Mouse (Mus musculus) hindbrain, embryonic 14.5 days (tissue): ENCODE measurements around the gene Tyw1. TPM values are rescaled to one million over a fixed set of nuclear protein-coding genes. Genes with fewer than 3 reads are reported as not detected.

Experiments used
- ATAC-seq: fragments of 200-750 bp; cut with Nextera tagmentation; 2 replicates; pipeline ENCODE4 v1.8.0; 2017; ENCODE audit warnings: moderate number of reproducible peaks, mild to moderate bottlenecking, moderate TSS enrichment, moderate library complexity; ENCODE audit not compliant: low FRiP score
- DNase-seq: peaks from one replicate; pipeline ENCODE4 v3.0.0-alpha.2; 2015; ENCODE audit warnings: low spot score
- H3K27ac ChIP-seq: fragments of 300-500 bp; sonication (generic); 2 replicates; pipeline ENCODE4 v1.5.1; 2014; ENCODE audit warnings: mild to moderate bottlenecking, moderate library complexity
- H3K27me3 ChIP-seq: fragments of 300-500 bp; sonication (generic); 2 replicates; pipeline ENCODE4 v1.6.1; 2014; ENCODE audit warnings: mild to moderate bottlenecking, low read length, mixed read lengths; ENCODE audit not compliant: control insufficient read depth, insufficient read depth
- H3K36me3 ChIP-seq: fragments of 300-500 bp; sonication (generic); replicated peaks from 2 replicates; pipeline ENCODE4 v1.6.1; 2014; ENCODE audit not compliant: control insufficient read depth, insufficient read depth
- H3K4me1 ChIP-seq: fragments of 300-500 bp; sonication (generic); replicated peaks from 2 replicates; pipeline ENCODE4 v1.6.1; 2014; ENCODE audit warnings: antibody characterized with exemption, low read length, mixed read lengths; ENCODE audit not compliant: control insufficient read depth, insufficient read depth
- H3K4me2 ChIP-seq: fragments of 300-500 bp; sonication (generic); replicated peaks from 2 replicates; pipeline ENCODE4 v1.6.1; 2014; ENCODE audit warnings: mild to moderate bottlenecking, moderate library complexity
- H3K4me3 ChIP-seq: fragments of 300-500 bp; sonication (generic); replicated peaks from 2 replicates; pipeline ENCODE4 v1.5.1; 2014; ENCODE audit warnings: mild to moderate bottlenecking, low read length
- H3K9ac ChIP-seq: fragments of 300-500 bp; sonication (generic); 2 replicates; pipeline ENCODE4 v1.6.1; 2014
- H3K9me3 ChIP-seq: fragments of 300-500 bp; sonication (generic); 2 replicates; pipeline ENCODE4 v1.6.1; 2016; ENCODE audit warnings: low read length; ENCODE audit not compliant: control insufficient read depth
- WGBS: fragments of 180-500 bp; shearing (Covaris S2); extraction: QIAGEN DNeasy Blood & Tissue Kit; methylation state at CpG from one replicate; pipeline ENCODE4 v1.1.7; 2014; 5-methylcytosine and 5-hydroxymethylcytosine counted together
- polyA plus RNA-seq: library from polyadenylated mRNA; unstranded; fragments of >200 nt; fragmentation: Nextera tagmentation; extraction: Ambion mirVana; gene quantifications from 2 replicates; pipeline ENCODE4 v1.2.1, GENCODE M21; 2014

Tyw1 gene
- polyA plus RNA-seq, 1 experiment from 2014 or later, result 20.8 TPM

DNA sequence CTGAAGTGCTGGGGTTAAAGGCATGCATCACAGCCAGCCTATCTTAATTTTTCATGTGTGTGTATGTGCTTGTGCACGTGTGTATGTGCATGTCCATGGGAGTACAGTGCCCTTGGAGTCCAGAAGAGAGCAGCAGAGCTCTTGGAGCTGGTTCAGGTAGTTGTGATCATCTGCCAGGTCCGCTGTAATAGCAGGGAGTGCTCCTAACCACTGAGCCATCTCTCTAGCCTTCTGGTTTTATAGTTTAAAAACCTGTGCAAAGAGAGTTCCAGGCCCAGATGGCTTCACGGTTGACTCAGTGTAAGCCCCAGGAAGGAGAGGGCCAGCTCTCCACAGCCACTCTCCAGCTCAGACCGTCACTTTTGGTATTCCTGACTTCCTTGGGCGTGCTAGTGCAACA is 64.4 kb downstream of the Tyw1 start:
- no peaks in the 10 kb centered on the region for H3K27me3 ChIP-seq
- no peak overlapping the region for H3K9ac ChIP-seq
- 97% methylated on average over 5 of the region's 5 CpGs for WGBS
- no peak overlapping the region for H3K4me2 ChIP-seq
- DNase-seq (no peak), ATAC-seq (no peak)
- peaks cover 6% of the 10 kb centered on the region; the same call in 1 of the 2 replicates for H3K36me3 ChIP-seq
- no peaks in the 10 kb centered on the region for H3K4me1 ChIP-seq
- no peak overlapping the region for H3K27ac ChIP-seq
- peaks cover 6% of the 10 kb centered on the region; the same call in 1 of the 2 replicates for H3K9me3 ChIP-seq
- no peak overlapping the region for H3K4me3 ChIP-seq

DNA sequence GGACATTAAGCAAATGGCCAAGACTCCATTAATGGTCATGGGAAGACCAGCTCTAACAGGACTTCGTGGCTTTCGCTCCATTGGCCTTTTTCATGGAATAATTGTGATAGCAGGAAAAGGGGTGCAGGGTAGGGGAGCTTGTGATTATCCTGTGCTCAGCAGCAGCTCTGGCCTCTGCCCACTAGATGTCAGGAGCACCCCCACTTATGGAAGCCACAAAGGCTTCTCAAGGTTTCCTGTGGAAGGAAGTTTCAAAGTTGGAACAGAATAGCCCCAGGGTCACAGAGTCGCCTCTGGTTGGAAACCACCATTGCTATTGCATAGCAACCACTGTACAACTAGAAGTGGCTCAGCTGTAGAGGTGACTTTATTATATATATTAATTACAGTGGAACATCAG is 65.1 kb downstream of the Tyw1 start:
- Histone ChIP-seq H3K27ac (no peak overlapping the region), H3K9ac (no peak overlapping the region), H3K9me3 (peaks cover 6% of the 10 kb centered on the region; the same call in 1 of the 2 replicates), H3K4me3 (no peak overlapping the region), H3K4me1 (no peaks in the 10 kb centered on the region), H3K4me2 (no peak overlapping the region), H3K36me3 (peaks cover 7% of the 10 kb centered on the region; the same call in 1 of the 2 replicates), H3K27me3 (no peaks in the 10 kb centered on the region)
- 84% methylated on average over 3 of the region's 3 CpGs for WGBS
- ATAC-seq (no peak), DNase-seq (peak; percentile 37)

DNA sequence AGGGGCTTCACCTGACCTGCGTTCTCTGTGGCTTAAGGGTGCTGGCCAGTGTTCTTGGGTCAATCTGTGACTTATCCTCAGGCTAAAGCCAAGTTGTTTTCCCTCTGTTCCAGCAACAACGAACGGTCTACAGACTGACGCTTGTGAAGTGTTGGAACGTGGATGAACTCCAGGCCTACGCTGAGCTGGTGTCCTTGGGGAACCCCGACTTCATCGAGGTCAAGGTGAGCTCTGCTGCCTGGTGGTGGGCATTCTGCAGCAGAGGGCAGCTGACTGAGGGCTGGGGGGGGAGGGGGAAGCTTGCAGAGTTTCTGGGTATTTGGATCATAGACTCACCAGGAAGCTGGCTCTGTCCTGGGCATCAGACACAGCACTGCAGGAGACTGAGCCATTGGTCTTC is 70.1 kb downstream of the Tyw1 start:
- H3K27ac ChIP-seq, result no peak overlapping the region
- H3K4me1 ChIP-seq, result no peaks in the 10 kb centered on the region
- no peak overlapping the region for H3K4me2 ChIP-seq
- no peak overlapping the region for H3K4me3 ChIP-seq
- WGBS, result 97% methylated on average over 8 of the region's 8 CpGs
- peaks cover 6% of the 10 kb centered on the region; the same call in 1 of the 2 replicates for H3K9me3 ChIP-seq
- H3K9ac ChIP-seq, result no peak overlapping the region
- no peaks in the 10 kb centered on the region for H3K27me3 ChIP-seq
- DNase-seq (no peak), ATAC-seq (no peak)
- H3K36me3 ChIP-seq, result peaks cover 13% of the 10 kb centered on the region; the same call in 1 of the 2 replicates

DNA sequence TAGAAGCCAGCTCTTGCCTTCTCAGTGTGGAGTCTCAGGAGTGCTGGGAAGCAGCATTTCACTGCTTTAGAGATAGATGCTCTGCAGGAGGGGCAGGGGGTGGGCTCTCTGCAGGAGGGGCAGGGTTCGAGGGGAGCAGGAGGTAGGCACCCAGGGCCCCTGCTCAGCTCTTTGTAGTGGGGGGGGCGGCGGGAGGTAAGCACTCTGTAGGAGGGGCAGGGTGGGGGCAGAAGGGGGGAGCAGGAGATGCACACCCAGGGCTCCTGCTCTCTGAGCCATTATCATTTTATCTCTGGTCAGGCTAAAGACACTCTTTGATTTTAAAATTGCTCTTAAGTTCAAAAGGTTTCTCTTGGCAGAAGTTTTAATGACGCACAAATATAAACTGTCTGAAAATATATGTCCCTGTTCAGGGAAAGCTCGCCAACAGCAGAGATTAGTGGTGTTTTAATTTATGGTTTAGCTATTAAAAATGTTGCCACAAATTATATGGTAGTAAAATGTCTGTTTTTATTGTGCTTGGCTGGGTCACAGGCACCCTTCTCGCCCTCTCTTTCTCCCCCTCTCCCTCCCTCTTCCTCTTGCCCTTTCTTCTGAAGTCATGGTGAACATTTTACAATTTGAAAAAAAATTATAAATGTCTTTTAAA is 72.3 kb downstream of the Tyw1 start:
- Histone ChIP-seq H3K27ac (no peak overlapping the region), H3K9ac (no peak overlapping the region), H3K9me3 (peaks cover 6% of the 10 kb centered on the region; the same call in 1 of the 2 replicates), H3K4me2 (no peak overlapping the region), H3K27me3 (no peaks in the 10 kb centered on the region), H3K4me3 (no peak overlapping the region), H3K4me1 (no peaks in the 10 kb centered on the region), H3K36me3 (peaks cover 13% of the 10 kb centered on the region; the same call in 1 of the 2 replicates)
- DNase-seq (no peak), ATAC-seq (no peak)
- 83% methylated on average over 6 of the region's 6 CpGs for WGBS

DNA sequence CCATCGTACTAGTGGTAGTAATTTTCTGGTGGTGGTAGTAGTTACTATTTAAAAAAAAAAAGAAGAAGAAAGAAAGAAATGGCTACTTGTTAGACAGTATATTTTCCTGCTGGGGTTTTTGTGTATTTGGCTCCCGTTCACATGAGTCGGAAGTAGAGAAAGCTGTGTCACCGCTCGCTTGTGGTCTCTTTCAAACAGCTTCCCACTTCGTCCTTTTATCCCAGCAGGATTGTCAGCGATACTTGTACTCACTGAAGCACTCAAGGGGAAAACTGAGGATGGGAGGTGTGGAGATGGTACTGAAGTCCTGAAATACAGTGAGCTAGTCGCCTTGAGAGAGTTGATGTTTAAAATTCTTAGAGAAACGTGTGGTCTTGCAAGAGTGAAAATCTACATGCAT is 72.9 kb downstream of the Tyw1 start:
- DNase-seq (no peak), ATAC-seq (no peak)
- H3K27ac ChIP-seq, result no peak overlapping the region
- H3K36me3 ChIP-seq, result peaks cover 13% of the 10 kb centered on the region; the same call in 1 of the 2 replicates
- no peaks in the 10 kb centered on the region for H3K27me3 ChIP-seq
- 87% methylated on average over 9 of the region's 9 CpGs for WGBS
- H3K4me1 ChIP-seq, result no peaks in the 10 kb centered on the region
- H3K9ac ChIP-seq, result no peak overlapping the region
- peaks cover 6% of the 10 kb centered on the region; the same call in 1 of the 2 replicates for H3K9me3 ChIP-seq
- H3K4me2 ChIP-seq, result no peak overlapping the region
- no peak overlapping the region for H3K4me3 ChIP-seq

DNA sequence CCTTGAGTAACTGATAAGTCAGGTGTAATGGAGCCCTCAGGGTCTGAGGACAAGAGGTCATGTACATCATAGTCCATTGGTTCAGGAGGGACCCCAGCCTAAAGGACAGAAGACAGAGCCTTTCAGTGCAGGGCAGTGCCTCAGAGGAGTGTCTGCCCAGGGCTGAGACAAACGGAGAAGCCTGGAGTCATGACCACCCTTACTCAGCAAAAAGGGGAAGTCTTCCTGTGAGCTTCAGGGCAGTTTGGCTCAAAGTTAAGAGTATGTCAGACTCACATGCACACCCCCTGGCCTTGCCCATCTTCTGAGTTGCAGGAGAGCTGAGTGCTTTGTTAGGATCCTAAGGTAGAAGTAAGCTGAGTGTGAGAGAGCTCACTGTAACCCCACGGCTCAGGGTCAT is 74.5 kb downstream of the Tyw1 start:
- H3K9me3 ChIP-seq, result no peaks in the 10 kb centered on the region
- H3K36me3 ChIP-seq, result peaks cover 17% of the 10 kb centered on the region; the same call in 1 of the 2 replicates
- H3K27ac ChIP-seq, result no peak overlapping the region
- ATAC-seq, result no peak
- 96% methylated on average over 2 of the region's 2 CpGs for WGBS
- no peak for DNase-seq
- no peak overlapping the region for H3K4me3 ChIP-seq
- H3K4me1 ChIP-seq, result no peaks in the 10 kb centered on the region
- no peaks in the 10 kb centered on the region for H3K27me3 ChIP-seq
- no peak overlapping the region for H3K4me2 ChIP-seq
- no peak overlapping the region for H3K9ac ChIP-seq

DNA sequence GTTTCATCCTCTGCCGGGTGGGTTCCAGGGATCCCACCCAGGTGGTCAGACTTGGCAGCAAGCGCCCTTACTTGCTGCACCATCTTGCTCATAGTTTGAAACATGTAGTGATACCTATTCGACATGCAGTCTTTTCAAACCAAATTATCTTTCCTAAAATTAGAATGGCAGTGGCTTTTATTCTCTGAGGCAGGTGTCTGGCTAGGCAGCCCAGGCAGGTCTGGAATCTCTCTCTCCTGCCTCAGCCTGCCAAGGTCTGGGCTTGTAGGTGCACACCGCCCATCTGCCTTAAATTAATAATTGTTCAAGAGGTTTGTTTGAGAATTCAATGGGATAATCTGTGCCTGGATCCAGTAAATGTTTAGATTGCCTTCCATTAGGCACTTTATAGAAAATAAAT is 75.4 kb downstream of the Tyw1 start:
- no peak overlapping the region; the same call in 1 of the 2 replicates for H3K27ac ChIP-seq
- ATAC-seq (no peak), DNase-seq (no peak)
- H3K27me3 ChIP-seq, result no peaks in the 10 kb centered on the region
- no peaks in the 10 kb centered on the region for H3K9me3 ChIP-seq
- 80% methylated on average over 4 of the region's 4 CpGs for WGBS
- H3K36me3 ChIP-seq, result peaks cover 22% of the 10 kb centered on the region
- no peaks in the 10 kb centered on the region for H3K4me1 ChIP-seq
- no peak overlapping the region for H3K4me2 ChIP-seq
- no peak overlapping the region for H3K4me3 ChIP-seq
- H3K9ac ChIP-seq, result no peak overlapping the region

DNA sequence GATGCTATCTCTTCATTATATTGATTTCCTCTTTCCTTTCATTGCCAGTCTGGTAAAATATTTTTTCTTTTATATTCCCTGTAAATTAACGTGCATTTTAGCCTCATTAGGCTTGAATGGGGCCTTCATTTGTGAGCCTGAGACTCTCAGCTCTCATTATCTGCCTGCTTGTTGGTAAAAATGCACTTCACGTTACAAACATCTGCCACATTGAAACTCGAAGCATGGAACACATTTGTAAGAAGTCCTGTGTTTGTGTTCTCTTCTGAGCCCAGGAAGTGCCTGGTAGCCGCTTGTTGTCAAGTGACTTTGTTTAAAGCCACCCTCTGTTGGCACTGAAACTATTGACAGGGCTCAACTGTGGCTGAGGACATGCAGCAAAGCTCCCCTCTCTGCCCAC is 75.8 kb downstream of the Tyw1 start:
- no peaks in the 10 kb centered on the region for H3K4me1 ChIP-seq
- DNase-seq (no peak), ATAC-seq (no peak)
- H3K9me3 ChIP-seq, result no peaks in the 10 kb centered on the region
- no peak overlapping the region; the same call in 1 of the 2 replicates for H3K27ac ChIP-seq
- no peak overlapping the region for H3K4me2 ChIP-seq
- no peak overlapping the region for H3K4me3 ChIP-seq
- WGBS, result 45% methylated on average over 4 of the region's 4 CpGs
- no peaks in the 10 kb centered on the region for H3K27me3 ChIP-seq
- peaks cover 24% of the 10 kb centered on the region for H3K36me3 ChIP-seq
- H3K9ac ChIP-seq, result no peak overlapping the region

DNA sequence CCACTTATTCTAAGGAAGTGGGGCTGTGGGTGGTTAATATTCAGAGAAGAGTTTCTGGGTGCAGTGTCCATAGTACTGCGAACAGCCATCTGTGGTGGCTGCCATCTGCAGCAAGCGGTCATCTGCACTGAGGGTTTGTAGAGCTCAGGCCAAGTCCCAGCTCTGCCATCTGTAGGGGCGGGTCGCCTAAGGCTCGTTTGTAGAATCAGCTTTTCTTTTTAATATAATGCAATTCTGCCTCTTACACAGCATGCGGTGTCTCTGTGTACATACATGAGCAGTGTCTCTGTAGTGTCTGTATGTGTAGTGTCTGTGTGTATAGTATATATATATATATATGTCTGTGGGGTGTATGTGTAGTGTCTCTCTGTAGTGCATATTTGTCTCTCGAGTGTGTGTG is 78.1 kb downstream of the Tyw1 start:
- ATAC-seq (no peak), DNase-seq (no peak)
- Histone ChIP-seq H3K4me2 (no peak overlapping the region), H3K36me3 (peaks cover 31% of the 10 kb centered on the region), H3K4me1 (no peaks in the 10 kb centered on the region), H3K4me3 (no peak overlapping the region), H3K9me3 (no peaks in the 10 kb centered on the region), H3K27me3 (no peaks in the 10 kb centered on the region), H3K9ac (no peak overlapping the region), H3K27ac (no peak overlapping the region)
- WGBS, result 75% methylated on average over 7 of the region's 7 CpGs
